ENCODE assay signal across 19 mouse cellular contexts in genomic region chr6:109153624-109154023, GRCm38 (mm10).
DNase-seq lines count a peak whose midpoint lies in the region; ATAC-seq and TF ChIP-seq lines count a peak whose summit lies in the region.
"Had no signal": no experiment of that assay in that cellular context is flagged by ENCODE, and none has a peak within 500 bp of the region (broad histone marks: within the 10 kb centered on the region; RNA-seq: fewer than 3 reads in every experiment).

No protein-coding gene starts in this region.

- no peaks in the 10 kb centered on the region for H3K36me3 ChIP-seq in forebrain, embryonic 14.5 days (ENCODE audit: control insufficient read depth, insufficient read depth, low read length)
- H3K36me3 ChIP-seq in forebrain, embryonic 13.5 days (ENCODE audit: poor library complexity, severe bottlenecking), result no peaks in the 10 kb centered on the region
- no peaks in the 10 kb centered on the region for H3K36me3 ChIP-seq in kidney, postnatal 0 days (ENCODE audit: insufficient read depth, low read length)
- no peaks in the 10 kb centered on the region for H3K36me3 ChIP-seq in intestine, embryonic 16.5 days (ENCODE audit: control insufficient read depth, insufficient read depth, low read length)
- H3K36me3 ChIP-seq: embryonic facial prominence, embryonic 10.5 days; forebrain, embryonic 15.5 days; intestine, embryonic 15.5 days; limb, embryonic 12.5 days; neural tube, embryonic 12.5 days had no signal

- H3K4me3 ChIP-seq in forebrain, embryonic 14.5 days (ENCODE audit: low read depth, low read length), result no peak overlapping the region
- H3K4me3 ChIP-seq in forebrain, embryonic 13.5 days, result no peak overlapping the region
- H3K4me3 ChIP-seq in kidney, postnatal 0 days (replicated peaks; ENCODE audit: low read depth, low read length), result no peak overlapping the region
- no peak overlapping the region for H3K4me3 ChIP-seq in intestine, embryonic 16.5 days (ENCODE audit: low read length)
- H3K4me3 ChIP-seq: embryonic facial prominence, embryonic 10.5 days; forebrain, embryonic 15.5 days; intestine, embryonic 15.5 days; limb, embryonic 12.5 days; neural tube, embryonic 12.5 days had no signal

- peaks cover 4% of the 10 kb centered on the region; the same call in 1 of the 2 replicates for H3K4me1 ChIP-seq in forebrain, embryonic 14.5 days (ENCODE audit: control insufficient read depth, insufficient read depth, low read length)
- H3K4me1 ChIP-seq in forebrain, embryonic 13.5 days, result peaks cover 16% of the 10 kb centered on the region; the same call in 1 of the 2 replicates
- H3K4me1 ChIP-seq in kidney, postnatal 0 days (replicated peaks; ENCODE audit: insufficient read depth, low read length), result no peaks in the 10 kb centered on the region
- H3K4me1 ChIP-seq in intestine, embryonic 16.5 days (ENCODE audit: control insufficient read depth, insufficient read depth, low read length), result no peaks in the 10 kb centered on the region
- H3K4me1 ChIP-seq: intestine, embryonic 15.5 days; limb, embryonic 12.5 days had no signal

- no peak for TF ChIP-seq CTCF in kidney, postnatal 0 days (IDR thresholded peaks at IDR 0.05; ENCODE audit: low read depth)
- no peak for TF ChIP-seq CTCF in brain, embryonic 14.5 days (IDR thresholded peaks at IDR 0.05; ENCODE audit: borderline replicate concordance, extremely low read depth, insufficient read depth, insufficient read length)

- no peak overlapping the region for H3K9ac ChIP-seq in forebrain, embryonic 14.5 days (ENCODE audit: low read length)
- no peak overlapping the region for H3K9ac ChIP-seq in forebrain, embryonic 13.5 days
- H3K9ac ChIP-seq in kidney, postnatal 0 days (ENCODE audit: low read depth, low read length), result no peak overlapping the region
- H3K9ac ChIP-seq in intestine, embryonic 16.5 days (ENCODE audit: low read depth, low read length), result no peak overlapping the region
- H3K9ac ChIP-seq: forebrain, embryonic 15.5 days; hindbrain, embryonic 14.5 days; intestine, embryonic 15.5 days; limb, embryonic 12.5 days; neural tube, embryonic 12.5 days had no signal

- WGBS in forebrain, embryonic 14.5 days, result 31% methylated on average over 7 of the region's 7 CpGs
- 45% methylated on average over 7 of the region's 7 CpGs for WGBS in forebrain, embryonic 13.5 days
- 50% methylated on average over 7 of the region's 7 CpGs for WGBS in kidney, postnatal 0 days
- WGBS in intestine, embryonic 16.5 days, result 59% methylated on average over 7 of the region's 7 CpGs

- no peaks in the 10 kb centered on the region for H3K9me3 ChIP-seq in forebrain, embryonic 14.5 days (replicated peaks; ENCODE audit: control insufficient read depth, low read length)
- H3K9me3 ChIP-seq in forebrain, embryonic 13.5 days (replicated peaks), result no peaks in the 10 kb centered on the region
- H3K9me3 ChIP-seq in kidney, postnatal 0 days (replicated peaks; ENCODE audit: low read length), result no peaks in the 10 kb centered on the region
- H3K9me3 ChIP-seq in intestine, embryonic 16.5 days (ENCODE audit: control insufficient read depth, low read length), result no peaks in the 10 kb centered on the region
- H3K9me3 ChIP-seq: embryonic facial prominence, embryonic 10.5 days; forebrain, embryonic 15.5 days; intestine, embryonic 15.5 days; limb, embryonic 12.5 days; neural tube, embryonic 12.5 days had no signal

- no peak for TF ChIP-seq POLR2A in brain, embryonic 14.5 days (IDR thresholded peaks at IDR 0.05; ENCODE audit: borderline replicate concordance, extremely low read depth, insufficient read depth, insufficient read length, poor library complexity, severe bottlenecking)

- ATAC-seq in forebrain, embryonic 14.5 days, result no peak
- no peak for ATAC-seq in forebrain, embryonic 13.5 days
- no peak for ATAC-seq in kidney, postnatal 0 days (replicated peaks; ENCODE audit: low FRiP score, low read depth)
- ATAC-seq in intestine, embryonic 16.5 days, result no peak
- ATAC-seq: forebrain, embryonic 15.5 days; intestine, embryonic 15.5 days had no signal

- H3K27ac ChIP-seq in forebrain, embryonic 14.5 days (ENCODE audit: low read depth, low read length), result no peak overlapping the region
- H3K27ac ChIP-seq in forebrain, embryonic 13.5 days, result no peak overlapping the region
- no peak overlapping the region for H3K27ac ChIP-seq in kidney, postnatal 0 days
- H3K27ac ChIP-seq in intestine, embryonic 16.5 days (ENCODE audit: low read length), result no peak overlapping the region
- H3K27ac ChIP-seq: embryonic facial prominence, embryonic 10.5 days; forebrain, embryonic 15.5 days; hindbrain, embryonic 14.5 days; intestine, embryonic 15.5 days; limb, embryonic 12.5 days; macrophage; neural tube, embryonic 12.5 days had no signal

- peak; percentile 16 for DNase-seq in forebrain, embryonic 14.5 days (ENCODE audit: low spot score)
- DNase-seq in kidney, postnatal 0 days (ENCODE audit: low spot score), result peak; percentile 10
- no peak for DNase-seq in kidney, adult 18-20 months
- DNase-seq in brain, embryonic 14.5 days (ENCODE audit: low read depth), result peak; percentile 51
- peak; percentile 9 for DNase-seq in lung, postnatal 10 days
- DNase-seq in neural tube, embryonic 10.5 days (ENCODE audit: extremely low spot score, low spot score), result no peak
- DNase-seq: cerebellum, postnatal 25 days; gastrocnemius, postnatal 36 days; spleen, adult 18-20 months; thymus, adult 18-20 months had no signal

- no peaks in the 10 kb centered on the region for H3K27me3 ChIP-seq in forebrain, embryonic 14.5 days (replicated peaks; ENCODE audit: control insufficient read depth, insufficient read depth, low read length)
- H3K27me3 ChIP-seq in forebrain, embryonic 13.5 days, result no peaks in the 10 kb centered on the region
- no peaks in the 10 kb centered on the region for H3K27me3 ChIP-seq in kidney, postnatal 0 days (ENCODE audit: insufficient read depth, low read length)
- H3K27me3 ChIP-seq in intestine, embryonic 16.5 days (replicated peaks; ENCODE audit: control insufficient read depth, insufficient read depth, low read length), result no peaks in the 10 kb centered on the region
- H3K27me3 ChIP-seq: forebrain, embryonic 15.5 days; intestine, embryonic 15.5 days; limb, embryonic 12.5 days; neural tube, embryonic 12.5 days had no signal

- H3K4me2 ChIP-seq in forebrain, embryonic 14.5 days (ENCODE audit: low read length), result no peak overlapping the region
- H3K4me2 ChIP-seq in forebrain, embryonic 13.5 days, result no peak overlapping the region
- no peak overlapping the region for H3K4me2 ChIP-seq in kidney, postnatal 0 days (ENCODE audit: low read length)
- no peak overlapping the region for H3K4me2 ChIP-seq in intestine, embryonic 16.5 days (ENCODE audit: low read depth, low read length)
- H3K4me2 ChIP-seq: forebrain, embryonic 15.5 days; hindbrain, embryonic 14.5 days; intestine, embryonic 15.5 days; limb, embryonic 12.5 days; neural tube, embryonic 12.5 days had no signal

Comparison
In these comparisons a context has a peak if more than half of its experiments do, and no peak if none do; other contexts are left out.
1. DNase-seq: peak in forebrain, embryonic 14.5 days (single experiment), kidney, postnatal 0 days (single experiment), brain, embryonic 14.5 days (single experiment) and lung, postnatal 10 days (single experiment); none in kidney, adult 18-20 months (single experiment) and neural tube, embryonic 10.5 days (single experiment).